Mouse (Mus musculus): Measurements from ENCODE around the gene Nabp2. TPM values are rescaled to one million over a fixed set of nuclear protein-coding genes. Genes with fewer than 3 reads are reported as not detected.

The Nabp2 gene
- polyA plus RNA-seq, 1 experiment from 2014 or later, result 61.9 TPM

DNA sequence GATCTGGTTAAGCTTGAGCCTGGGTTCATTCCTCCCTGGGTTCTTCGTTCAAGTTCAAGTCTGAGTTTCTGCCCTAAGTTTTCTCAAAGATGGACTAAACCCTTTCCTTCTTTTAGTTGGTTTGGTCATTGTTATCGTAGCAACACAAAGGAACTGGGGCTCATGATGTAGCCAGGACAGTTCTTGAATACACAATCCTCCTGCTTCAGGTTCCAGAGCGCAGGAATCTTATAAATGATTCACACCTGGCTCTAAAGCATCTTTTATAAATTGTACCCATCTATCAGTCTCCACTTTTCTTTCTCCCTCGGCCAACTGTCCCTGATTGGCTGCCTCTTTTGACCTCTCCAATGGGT lies 35.2 kb downstream of the Nabp2 start:
- Histone ChIP-seq H3K9ac (ENCODE audit: low read depth, low read length) (peak overlapping the region; percentile 96), H3K4me1 (ENCODE audit: control insufficient read depth, insufficient read depth, low read length) (peaks cover 8% of the 10 kb centered on the region), H3K27me3 (replicated peaks; ENCODE audit: control insufficient read depth, insufficient read depth, low read length) (no peaks in the 10 kb centered on the region), H3K9me3 (ENCODE audit: control insufficient read depth, low read length) (no peaks in the 10 kb centered on the region), H3K4me2 (ENCODE audit: low read depth, low read length) (peak overlapping the region; percentile 74), H3K4me3 (ENCODE audit: low read depth, low read length) (peak overlapping the region; percentile 75), H3K36me3 (ENCODE audit: control insufficient read depth, insufficient read depth, low read length) (peaks cover 28% of the 10 kb centered on the region), H3K27ac (replicated peaks; ENCODE audit: low read depth, low read length) (peak overlapping the region; percentile 97)
- 44% methylated on average over 4 of the region's 4 CpGs for WGBS
- DNase-seq (ENCODE audit: low spot score), result no peak
- no peak for ATAC-seq (ENCODE audit: low read depth)

DNA sequence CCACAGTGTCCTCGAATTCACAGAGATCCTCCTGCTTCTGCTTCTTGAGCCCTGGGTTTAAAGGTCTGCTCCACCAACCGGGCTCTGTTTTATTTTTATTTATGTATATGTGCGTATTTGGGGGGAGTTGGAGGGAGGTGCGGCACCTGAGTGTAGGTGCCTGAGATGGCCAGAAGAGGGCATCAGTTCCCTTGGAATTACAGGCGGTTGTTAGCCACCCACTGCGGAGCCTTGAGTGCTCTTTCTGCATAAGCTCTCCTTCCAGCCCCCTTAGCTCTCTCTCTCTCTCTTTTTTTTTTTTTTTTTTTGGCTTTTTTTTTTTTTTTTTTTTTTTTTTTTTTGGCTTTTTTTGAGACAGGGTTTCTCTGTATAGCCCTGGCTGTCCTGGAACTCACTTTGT lies 36.9 kb downstream of the Nabp2 start:
- ATAC-seq (ENCODE audit: low read depth) (no peak), DNase-seq (ENCODE audit: low spot score) (no peak)
- no peaks in the 10 kb centered on the region for H3K27me3 ChIP-seq (replicated peaks; ENCODE audit: control insufficient read depth, insufficient read depth, low read length)
- 77% methylated on average over 6 of the region's 6 CpGs for WGBS
- H3K4me1 ChIP-seq (ENCODE audit: control insufficient read depth, insufficient read depth, low read length), result peaks cover 8% of the 10 kb centered on the region
- no peak overlapping the region for H3K4me3 ChIP-seq (ENCODE audit: low read depth, low read length)
- no peak overlapping the region for H3K4me2 ChIP-seq (ENCODE audit: low read depth, low read length)
- no peak overlapping the region for H3K9ac ChIP-seq (ENCODE audit: low read depth, low read length)
- H3K9me3 ChIP-seq (ENCODE audit: control insufficient read depth, low read length), result no peaks in the 10 kb centered on the region
- no peak overlapping the region for H3K27ac ChIP-seq (replicated peaks; ENCODE audit: low read depth, low read length)
- peaks cover 12% of the 10 kb centered on the region for H3K36me3 ChIP-seq (ENCODE audit: control insufficient read depth, insufficient read depth, low read length)

DNA sequence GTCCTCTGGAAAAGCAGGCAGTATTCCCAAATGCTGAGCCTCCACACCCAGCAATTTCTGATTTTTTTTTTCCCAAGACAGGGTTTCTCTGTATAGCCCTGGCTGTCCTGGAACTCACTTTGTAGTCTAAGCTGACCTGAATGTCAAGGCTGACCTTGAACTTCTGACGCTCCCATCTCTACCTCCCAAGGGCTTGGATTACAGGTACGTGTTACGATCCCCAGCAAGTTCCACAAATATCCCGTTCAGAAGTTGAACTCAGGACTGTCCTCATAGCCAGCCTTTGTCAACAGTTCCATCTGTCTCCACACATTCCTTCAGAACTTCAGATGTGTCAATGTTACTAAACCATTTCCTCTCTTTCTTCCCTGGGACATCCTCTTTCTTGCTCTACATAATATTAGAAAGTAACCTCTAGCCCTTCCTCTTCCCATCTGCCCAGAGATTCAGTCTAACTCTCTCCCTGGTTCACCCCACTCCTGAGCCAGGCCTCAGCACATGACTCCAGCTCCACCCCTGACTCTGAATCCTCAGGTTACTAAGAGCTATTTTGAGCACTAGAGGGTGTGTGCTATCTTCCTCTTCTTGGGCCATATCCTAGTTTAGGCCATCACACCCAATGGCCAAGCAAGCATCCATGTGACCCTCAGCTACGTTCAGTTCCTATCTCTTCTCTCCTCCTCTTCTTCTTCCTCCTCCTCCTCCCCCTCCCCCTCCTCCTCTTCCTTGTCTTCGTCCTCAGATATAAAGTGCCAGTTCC lies 38.1 kb downstream of the Nabp2 start:
- peaks cover 3% of the 10 kb centered on the region for H3K4me1 ChIP-seq (ENCODE audit: control insufficient read depth, insufficient read depth, low read length)
- DNase-seq (ENCODE audit: low spot score), result no peak
- H3K9ac ChIP-seq (ENCODE audit: low read depth, low read length), result no peak overlapping the region
- no peaks in the 10 kb centered on the region for H3K9me3 ChIP-seq (ENCODE audit: control insufficient read depth, low read length)
- ATAC-seq (ENCODE audit: low read depth), result no peak
- 73% methylated on average over 6 of the region's 6 CpGs for WGBS
- H3K36me3 ChIP-seq (ENCODE audit: control insufficient read depth, insufficient read depth, low read length), result no peaks in the 10 kb centered on the region
- no peak overlapping the region for H3K27ac ChIP-seq (replicated peaks; ENCODE audit: low read depth, low read length)
- H3K27me3 ChIP-seq (replicated peaks; ENCODE audit: control insufficient read depth, insufficient read depth, low read length), result no peaks in the 10 kb centered on the region
- H3K4me3 ChIP-seq (ENCODE audit: low read depth, low read length), result no peak overlapping the region
- H3K4me2 ChIP-seq (ENCODE audit: low read depth, low read length), result no peak overlapping the region

DNA sequence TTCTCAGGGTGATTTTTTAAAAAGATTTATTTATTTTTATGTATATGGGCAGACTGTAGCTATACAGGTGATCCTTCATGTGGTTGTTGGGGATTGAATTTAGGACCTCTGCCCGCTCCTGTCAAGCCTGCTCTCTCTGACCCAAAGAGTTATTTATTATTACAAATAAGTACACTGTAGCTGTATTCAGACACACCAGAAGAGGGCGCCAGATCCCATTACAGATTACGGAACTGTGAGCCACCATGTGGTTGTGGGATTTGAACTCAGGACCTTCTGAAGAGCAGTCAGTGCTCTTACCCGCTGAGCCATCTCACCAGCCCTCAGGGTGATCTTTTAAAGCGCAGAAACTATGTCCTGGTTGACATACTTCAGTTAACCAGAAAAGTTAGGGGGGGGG lies 39.1 kb downstream of the Nabp2 start:
- no peak for ATAC-seq (ENCODE audit: low read depth)
- Histone ChIP-seq H3K9me3 (ENCODE audit: control insufficient read depth, low read length) (no peaks in the 10 kb centered on the region), H3K4me3 (ENCODE audit: low read depth, low read length) (no peak overlapping the region), H3K27ac (replicated peaks; ENCODE audit: low read depth, low read length) (no peak overlapping the region), H3K4me2 (ENCODE audit: low read depth, low read length) (no peak overlapping the region), H3K9ac (ENCODE audit: low read depth, low read length) (no peak overlapping the region), H3K36me3 (ENCODE audit: control insufficient read depth, insufficient read depth, low read length) (no peaks in the 10 kb centered on the region), H3K27me3 (replicated peaks; ENCODE audit: control insufficient read depth, insufficient read depth, low read length) (no peaks in the 10 kb centered on the region), H3K4me1 (ENCODE audit: control insufficient read depth, insufficient read depth, low read length) (peaks cover 4% of the 10 kb centered on the region; the same call in 1 of the 2 replicates)
- 83% methylated on average over 5 of the region's 5 CpGs for WGBS
- no peak for DNase-seq (ENCODE audit: low spot score)

DNA sequence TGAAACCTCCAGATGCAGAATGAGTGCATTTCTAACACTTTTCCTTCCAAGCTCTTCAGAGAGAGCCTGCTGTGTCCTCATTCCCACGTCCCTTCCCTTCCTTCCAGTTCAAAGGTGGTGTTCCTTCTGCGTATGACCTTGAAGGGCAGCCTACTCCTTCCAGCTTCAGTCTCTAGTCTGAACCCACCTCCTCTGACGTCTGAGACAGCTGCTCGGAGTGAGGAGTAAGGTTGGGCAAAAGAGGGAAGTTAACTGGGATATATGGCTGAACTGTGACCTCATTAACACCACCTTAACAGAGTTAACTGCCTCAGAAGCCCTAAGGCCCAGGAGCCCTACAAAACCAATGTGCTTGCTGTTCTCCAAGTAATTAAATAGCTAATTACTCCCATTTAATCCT lies 40.7 kb downstream of the Nabp2 start:
- Histone ChIP-seq H3K9ac (ENCODE audit: low read depth, low read length) (no peak overlapping the region), H3K27ac (replicated peaks; ENCODE audit: low read depth, low read length) (no peak overlapping the region), H3K27me3 (replicated peaks; ENCODE audit: control insufficient read depth, insufficient read depth, low read length) (no peaks in the 10 kb centered on the region), H3K36me3 (ENCODE audit: control insufficient read depth, insufficient read depth, low read length) (no peaks in the 10 kb centered on the region; the same call in 1 of the 2 replicates), H3K4me1 (ENCODE audit: control insufficient read depth, insufficient read depth, low read length) (peaks cover 4% of the 10 kb centered on the region; the same call in 1 of the 2 replicates), H3K4me3 (ENCODE audit: low read depth, low read length) (no peak overlapping the region), H3K4me2 (ENCODE audit: low read depth, low read length) (no peak overlapping the region), H3K9me3 (ENCODE audit: control insufficient read depth, low read length) (no peaks in the 10 kb centered on the region)
- ATAC-seq (ENCODE audit: low read depth) (no peak), DNase-seq (ENCODE audit: low spot score) (no peak)
- 51% methylated on average over 4 of the region's 4 CpGs for WGBS

DNA sequence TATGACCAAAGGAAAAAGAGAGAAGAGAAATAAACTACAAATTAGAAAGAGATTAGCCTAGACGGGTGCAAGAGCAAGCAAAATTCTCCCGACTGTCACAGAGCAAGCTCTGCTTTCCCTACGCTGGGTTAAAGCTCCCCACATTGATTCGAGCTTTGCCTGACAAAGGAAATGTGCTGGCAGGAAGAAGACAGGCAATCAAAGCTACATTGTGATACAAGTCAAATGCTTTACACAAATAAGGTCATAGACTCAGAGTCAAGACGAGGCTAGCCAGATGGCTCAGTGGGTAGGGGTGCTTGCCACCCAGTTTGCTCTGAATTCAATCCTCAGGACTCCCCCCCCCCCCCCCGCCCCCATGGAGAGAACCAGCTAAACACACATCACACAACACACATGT lies 41.3 kb downstream of the Nabp2 start:
- no peak for ATAC-seq (ENCODE audit: low read depth)
- 62% methylated on average over 5 of the region's 6 CpGs for WGBS
- no peaks in the 10 kb centered on the region for H3K9me3 ChIP-seq (ENCODE audit: control insufficient read depth, low read length)
- no peak for DNase-seq (ENCODE audit: low spot score)
- H3K27me3 ChIP-seq (replicated peaks; ENCODE audit: control insufficient read depth, insufficient read depth, low read length), result no peaks in the 10 kb centered on the region
- no peak overlapping the region for H3K9ac ChIP-seq (ENCODE audit: low read depth, low read length)
- no peak overlapping the region for H3K27ac ChIP-seq (replicated peaks; ENCODE audit: low read depth, low read length)
- no peak overlapping the region for H3K4me2 ChIP-seq (ENCODE audit: low read depth, low read length)
- peaks cover 5% of the 10 kb centered on the region; the same call in 1 of the 2 replicates for H3K36me3 ChIP-seq (ENCODE audit: control insufficient read depth, insufficient read depth, low read length)
- peaks cover 4% of the 10 kb centered on the region; the same call in 1 of the 2 replicates for H3K4me1 ChIP-seq (ENCODE audit: control insufficient read depth, insufficient read depth, low read length)
- no peak overlapping the region for H3K4me3 ChIP-seq (ENCODE audit: low read depth, low read length)

DNA sequence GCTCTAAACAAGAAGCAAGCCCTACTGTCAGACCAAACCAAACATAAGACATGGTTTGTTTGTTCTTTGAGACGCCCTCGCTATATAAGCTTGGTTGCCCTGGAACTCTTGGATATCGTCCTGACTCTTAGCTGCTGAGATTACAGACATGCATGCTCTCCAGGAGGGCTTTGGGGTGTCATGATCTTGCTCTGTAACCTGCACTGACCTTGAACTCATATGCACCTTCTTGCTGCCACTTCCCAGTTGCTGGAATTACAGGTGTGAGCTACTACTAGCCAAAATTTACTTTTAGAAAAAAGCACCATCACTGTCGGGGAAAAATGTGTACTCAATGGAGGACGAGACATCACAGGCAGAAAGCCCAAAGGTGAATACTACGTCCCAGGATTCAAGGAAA lies 41.7 kb downstream of the Nabp2 start:
- no peak for DNase-seq (ENCODE audit: low spot score)
- WGBS, result 74% methylated on average over 6 of the region's 6 CpGs
- H3K27ac ChIP-seq (replicated peaks; ENCODE audit: low read depth, low read length), result peak overlapping the region; percentile 91

DNA sequence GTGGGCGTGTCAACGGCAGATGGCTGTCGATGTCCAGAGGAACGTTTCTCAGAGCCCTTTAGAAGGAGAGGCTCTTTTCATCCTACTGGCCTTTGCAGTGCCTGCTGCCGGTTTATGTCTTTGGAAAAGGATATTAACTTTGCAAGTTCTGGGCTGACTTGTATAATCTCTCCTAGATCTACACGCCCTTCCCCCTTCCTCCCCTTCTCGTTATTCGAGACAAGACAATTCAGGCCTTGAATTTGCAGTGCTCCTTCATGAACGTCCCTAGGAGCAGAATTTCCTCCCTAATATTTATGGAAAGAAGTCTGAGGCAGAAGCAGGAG lies 42.1 kb downstream of the Nabp2 start:
- DNase-seq (ENCODE audit: low spot score) (no peak), ATAC-seq (ENCODE audit: low read depth) (no peak)
- 7% methylated on average over 9 of the region's 9 CpGs for WGBS
- H3K4me3 ChIP-seq (ENCODE audit: low read depth, low read length), result peak overlapping the region; percentile 69
- no peaks in the 10 kb centered on the region for H3K27me3 ChIP-seq (replicated peaks; ENCODE audit: control insufficient read depth, insufficient read depth, low read length)
- H3K4me2 ChIP-seq (ENCODE audit: low read depth, low read length), result peak overlapping the region; percentile 96
- H3K36me3 ChIP-seq (ENCODE audit: control insufficient read depth, insufficient read depth, low read length), result peaks cover 8% of the 10 kb centered on the region; the same call in 1 of the 2 replicates
- H3K9ac ChIP-seq (ENCODE audit: low read depth, low read length), result peak overlapping the region; percentile 68
- H3K27ac ChIP-seq (replicated peaks; ENCODE audit: low read depth, low read length), result peak overlapping the region; percentile 91
- peaks cover 4% of the 10 kb centered on the region; the same call in 1 of the 2 replicates for H3K4me1 ChIP-seq (ENCODE audit: control insufficient read depth, insufficient read depth, low read length)
- no peaks in the 10 kb centered on the region for H3K9me3 ChIP-seq (ENCODE audit: control insufficient read depth, low read length)

More for the DNA sequence above, 41.7 kb downstream of the Nabp2 start:
- H3K4me1 ChIP-seq (ENCODE audit: control insufficient read depth, insufficient read depth, low read length), result peaks cover 4% of the 10 kb centered on the region; the same call in 1 of the 2 replicates
- peak overlapping the region; percentile 96 for H3K4me2 ChIP-seq (ENCODE audit: low read depth, low read length)
- ATAC-seq (ENCODE audit: low read depth), result no peak
- H3K9me3 ChIP-seq (ENCODE audit: control insufficient read depth, low read length), result no peaks in the 10 kb centered on the region
- peaks cover 8% of the 10 kb centered on the region; the same call in 1 of the 2 replicates for H3K36me3 ChIP-seq (ENCODE audit: control insufficient read depth, insufficient read depth, low read length)
- peak overlapping the region; percentile 68; the same call in 1 of the 2 replicates for H3K9ac ChIP-seq (ENCODE audit: low read depth, low read length)
- H3K27me3 ChIP-seq (replicated peaks; ENCODE audit: control insufficient read depth, insufficient read depth, low read length), result no peaks in the 10 kb centered on the region
- H3K4me3 ChIP-seq (ENCODE audit: low read depth, low read length), result peak overlapping the region; percentile 69
